Mouse (Mus musculus) Patski (cell line): ENCODE measurements at regions not wholly inside any gene's neighbourhood (a gene's known extent, or its start where the extent isn't known, plus 50 kb on each side); places are given as distances from the start of the nearest gene placed in this dataset.

ENCODE experiments used
- ATAC-seq: fragments of 100-300 bp; one replicate; pipeline ENCODE4 v1.8.0; 2021
- CTCF ChIA-PET: fragments of 350-600 bp; sonication (Branson Sonifier 250); formaldehyde crosslinking; loops from one replicate; lab custom pipeline; 2022; ENCODE audit warnings: inconsistent platforms; lab: Charles Lee
- POLR2A ChIA-PET: fragments of 350-600 bp; sonication (Branson Sonifier 250); formaldehyde crosslinking; loops from one replicate; lab custom pipeline; 2022; ENCODE audit warnings: antibody characterized with exemption, inconsistent platforms; lab: Charles Lee
- DNase-seq: peaks from one replicate; pipeline ENCODE4 v3.0.0-alpha.2; 2011; ENCODE audit warnings: low read depth, low spot score
- H3K27me3 ChIP-seq: fragments of 371-371 bp; one replicate; pipeline ENCODE4 v1.5.1; 2021
- CTCF ChIP-seq: fragments of 100-300 bp; IDR thresholded peaks from one replicate; pipeline ENCODE4 v1.5.1; 2021
- in situ Hi-C: fragments of 300-500 bp; cut with MboI; formaldehyde crosslinking; loops from 3 replicates; pipeline ENCODE4 v1.11.1; 2018; ENCODE audit warnings: low pct_unique_long_range_greater_than_20kb, mixed read lengths

DNA sequence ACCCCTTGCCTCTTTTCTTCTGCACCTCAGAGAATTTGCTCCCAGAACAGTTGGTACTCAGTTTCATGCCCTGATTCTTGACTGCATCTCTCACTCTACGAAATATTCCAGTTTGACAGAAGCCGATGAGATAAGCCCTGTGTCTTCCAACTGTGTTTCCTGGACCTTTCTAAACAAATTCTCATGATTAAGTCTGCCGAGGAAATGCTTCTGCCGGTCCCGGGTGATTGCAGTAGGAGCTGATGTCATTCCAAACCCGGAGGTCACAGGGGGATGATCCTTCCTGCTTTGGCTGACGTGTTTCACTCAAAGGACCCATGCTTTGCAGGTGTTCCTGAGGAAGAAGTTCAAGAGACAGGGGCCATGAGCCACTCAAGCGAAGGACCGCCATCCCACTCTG, 172.2 kb downstream of the Rpl14 start:
- no peaks in the 10 kb centered on the region for H3K27me3 ChIP-seq
- ATAC-seq (no peak), DNase-seq (no peak)
- in situ Hi-C loops, result no loop called here
- ChIA-PET POLR2A (no interaction called here), CTCF (no interaction called here)
- no peak for TF ChIP-seq CTCF

GRCm38 (mm10) chr9:120745674-120746073, 174.4 kb downstream of the Rpl14 start:
- H3K27me3 ChIP-seq, result no peaks in the 10 kb centered on the region
- no peak for TF ChIP-seq CTCF
- no peak for ATAC-seq
- no peak for DNase-seq
- in situ Hi-C loops, result no loop called here
- ChIA-PET CTCF (no interaction called here), POLR2A (no interaction called here)

GRCm38 (mm10) chr9:120750820-120751219, 178.2 kb upstream of the Ctnnb1 start:
- CTCF ChIA-PET, result no interaction called here
- no peaks in the 10 kb centered on the region for H3K27me3 ChIP-seq
- POLR2A ChIA-PET, result no interaction called here
- no peak for TF ChIP-seq CTCF
- DNase-seq (no peak), ATAC-seq (no peak)
- in situ Hi-C loops, result no loop called here

GRCm38 (mm10) chr9:120751686-120752484, 177.1 kb upstream of the Ctnnb1 start:
- TF ChIP-seq CTCF, result no peak
- ATAC-seq (no peak), DNase-seq (no peak)
- no peaks in the 10 kb centered on the region for H3K27me3 ChIP-seq
- ChIA-PET POLR2A (no interaction called here), CTCF (no interaction called here)
- in situ Hi-C loops, result no loop called here

GRCm38 (mm10) chr9:120754151-120754550, 174.9 kb upstream of the Ctnnb1 start:
- ChIA-PET POLR2A (no interaction called here), CTCF (no interaction called here)
- ATAC-seq, result no peak
- in situ Hi-C loops, result no loop called here
- no peak for DNase-seq
- H3K27me3 ChIP-seq, result no peaks in the 10 kb centered on the region
- no peak for TF ChIP-seq CTCF

DNA sequence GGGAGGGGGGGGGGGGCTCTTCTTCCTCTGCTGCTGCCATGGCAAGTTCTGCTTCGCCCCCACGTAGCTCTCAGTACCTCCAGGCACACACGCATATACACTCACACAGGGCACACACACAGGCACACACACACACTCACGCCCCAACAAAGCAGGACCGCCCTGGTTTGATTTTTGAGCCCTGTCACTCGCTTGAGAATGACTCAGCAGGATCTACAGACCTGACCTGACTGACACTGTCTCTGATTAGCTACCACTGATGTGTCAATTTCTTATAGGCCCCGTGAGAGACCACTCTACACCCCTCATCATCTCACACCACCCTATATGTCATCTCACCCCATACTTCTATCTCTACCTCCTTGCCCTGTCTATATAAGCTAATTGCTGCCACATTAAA, 173.5 kb upstream of the Ctnnb1 start:
- no peak for TF ChIP-seq CTCF
- CTCF ChIA-PET, result no interaction called here
- POLR2A ChIA-PET, result no interaction called here
- H3K27me3 ChIP-seq, result no peaks in the 10 kb centered on the region
- DNase-seq (no peak), ATAC-seq (no peak)
- in situ Hi-C loops, result no loop called here

DNA sequence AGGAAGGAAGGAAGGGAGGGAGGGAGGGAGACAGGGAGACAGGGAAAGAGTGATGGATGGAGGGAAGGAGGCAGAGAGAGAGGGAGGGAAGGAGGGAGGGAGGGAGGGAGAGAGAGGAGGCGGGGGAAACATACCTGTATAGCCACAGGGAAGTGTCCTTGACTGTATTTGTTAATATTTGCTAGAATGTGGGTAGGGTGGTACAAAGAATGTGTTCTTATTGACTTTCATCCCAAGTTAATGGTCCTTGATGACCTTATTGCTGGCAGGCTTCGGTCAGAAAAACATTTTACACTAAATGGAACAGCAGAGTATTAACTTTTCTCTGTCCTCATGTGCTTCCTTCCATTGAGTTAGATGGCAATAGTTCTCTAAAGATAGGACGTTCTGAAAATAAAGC, 171.0 kb upstream of the Ctnnb1 start:
- ATAC-seq (no peak), DNase-seq (no peak)
- no peak for TF ChIP-seq CTCF
- no peaks in the 10 kb centered on the region for H3K27me3 ChIP-seq
- ChIA-PET CTCF (interaction anchor here (1.0 kb wide), 1 partner anchor 23 kb away, joined by 3 read pairs; no protein-coding TSS in a partner anchor), POLR2A (interaction anchor here (0.7 kb wide), 1 partner anchor 18 kb away, joined by 4 read pairs; no protein-coding TSS in a partner anchor)
- in situ Hi-C loops, result no loop called here

DNA sequence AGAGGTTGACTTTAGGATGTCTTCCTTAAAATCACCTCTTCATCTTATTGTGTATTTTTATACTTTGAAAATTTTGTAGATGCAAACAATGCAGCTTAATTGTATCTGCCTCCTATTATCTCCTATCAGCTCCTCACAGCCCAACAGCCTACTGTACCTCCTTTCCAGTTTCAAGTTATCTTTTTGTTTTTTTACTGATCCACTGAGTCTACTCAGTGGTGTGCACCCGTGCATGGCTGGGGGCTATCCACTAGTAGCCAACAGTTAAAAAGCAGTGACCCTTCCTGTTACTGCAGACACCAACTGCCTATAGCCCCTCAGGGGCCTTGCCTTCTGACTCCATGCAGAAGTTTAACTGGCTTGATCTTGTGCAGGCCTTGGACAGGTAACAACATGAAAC, 170.4 kb upstream of the Ctnnb1 start:
- ATAC-seq, result no peak
- CTCF ChIA-PET, result interaction anchor here (1.0 kb wide), 1 partner anchor 23 kb away, joined by 3 read pairs; no protein-coding TSS in a partner anchor
- no peak for TF ChIP-seq CTCF
- no peaks in the 10 kb centered on the region for H3K27me3 ChIP-seq
- no peak for DNase-seq
- POLR2A ChIA-PET, result interaction anchor here (0.6 to 1.0 kb wide), 2 partner anchors 15 to 23 kb away, joined by 3 read pairs; no protein-coding TSS in a partner anchor
- in situ Hi-C loops, result no loop called here

GRCm38 (mm10) chr9:120759771-120760170, 169.2 kb upstream of the Ctnnb1 start:
- no peaks in the 10 kb centered on the region for H3K27me3 ChIP-seq
- ATAC-seq, result no peak
- no peak for DNase-seq
- CTCF ChIA-PET, result no interaction called here
- POLR2A ChIA-PET, result no interaction called here
- in situ Hi-C loops, result no loop called here
- no peak for TF ChIP-seq CTCF

DNA sequence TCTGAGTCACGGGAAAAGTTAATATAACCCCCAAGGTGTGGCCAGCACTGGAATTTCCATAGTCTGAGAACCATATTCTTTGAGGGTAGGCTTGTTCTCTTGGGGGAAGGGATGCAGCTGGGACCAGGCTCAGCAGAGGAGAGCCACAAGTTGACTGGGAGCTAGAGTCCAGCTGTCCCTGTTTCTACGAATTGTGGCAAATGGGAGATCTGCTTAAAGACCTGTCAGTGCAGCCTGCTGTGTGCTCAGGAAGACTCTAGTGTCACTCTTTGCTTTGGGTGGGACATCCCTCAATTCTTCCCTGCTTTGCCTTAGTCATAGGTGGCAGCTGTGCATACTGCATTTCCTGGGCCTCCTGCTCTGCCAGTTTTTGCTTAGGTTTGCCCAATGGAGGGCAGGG, 165.2 kb upstream of the Ctnnb1 start:
- no peak for TF ChIP-seq CTCF
- no peaks in the 10 kb centered on the region for H3K27me3 ChIP-seq
- POLR2A ChIA-PET, result interaction anchor here (1.0 kb wide), 1 partner anchor 16 kb away, joined by 3 read pairs; no protein-coding TSS in a partner anchor
- CTCF ChIA-PET, result no interaction called here
- DNase-seq (no peak), ATAC-seq (no peak)
- in situ Hi-C loops, result no loop called here

DNA sequence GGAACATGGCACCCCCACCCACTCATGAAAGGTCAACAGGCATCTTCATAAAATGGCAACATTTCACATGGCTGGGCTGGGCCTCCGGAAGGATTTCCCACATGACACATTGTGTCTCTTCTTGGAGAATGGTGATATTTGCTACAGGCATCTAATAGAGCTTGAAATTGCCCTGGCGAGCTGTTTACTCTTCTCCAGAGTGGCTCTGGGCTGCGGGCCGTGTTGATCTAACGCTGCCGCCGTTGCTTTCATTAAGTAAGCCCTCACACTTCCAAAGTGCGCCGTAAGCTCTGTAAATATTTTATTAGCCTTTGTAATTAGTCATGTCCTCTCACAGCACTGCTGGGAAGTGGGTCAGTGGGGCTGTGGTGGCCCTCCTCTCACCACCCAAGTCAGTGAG, 164.4 kb upstream of the Ctnnb1 start:
- ChIA-PET CTCF (no interaction called here), POLR2A (interaction anchor here (1.0 kb wide), 2 partner anchors 17 to 338 kb away, joined by 3 read pairs; no protein-coding TSS in a partner anchor)
- no peak for TF ChIP-seq CTCF
- H3K27me3 ChIP-seq, result no peaks in the 10 kb centered on the region
- no peak for ATAC-seq
- in situ Hi-C loops, result no loop called here
- no peak for DNase-seq
